Mouse (Mus musculus) layer of hippocampus, postnatal 14 days (tissue): ENCODE results near the gene Nsfl1c. TPM values are rescaled to one million over a fixed set of nuclear protein-coding genes. Genes with fewer than 3 reads are reported as not detected.
A peak's percentile ranks its signal among the peaks of the same experiment; 100 is the strongest.

ENCODE experiments used
- DNase-seq, 2 experiments: peaks; one replicate each; pipeline ENCODE4 v3.0.0; 2021 to 2022; ENCODE audit warnings: low spot score in 2 of 2, mixed read lengths in 1 of 2
- total RNA-seq, 2 experiments: library from RNA; stranded (reverse); gene quantifications; 2 replicates each; pipeline ENCODE4 v1.2.3; 2021

Nsfl1c gene
- total RNA-seq, 2 experiments from 2014 or later = 134 to 140 TPM

- DNase-seq = peak; percentile 96 to 97
These were observed 48.5 kb downstream of the Nsfl1c start, which contains the start of gene Fkbp1a for GRCm38 (mm10) chr2:151542323-151543062. Fkbp1a (plus strand) TSS chr2:151542483.

GRCm38 (mm10) chr2:151543063-151543895 is 49.3 kb downstream of the Nsfl1c start:
- DNase-seq = peak in 1 of 2 experiments; percentile 60

- peak in 1 of 2 experiments; percentile 63 for DNase-seq
These were observed 50.7 kb downstream of the Nsfl1c start for GRCm38 (mm10) chr2:151544673-151545072.

GRCm38 (mm10) chr2:151546571-151546970 is 52.6 kb downstream of the Nsfl1c start:
- DNase-seq = no peak

GRCm38 (mm10) chr2:151549615-151550121 is 55.7 kb downstream of the Nsfl1c start:
- no peak for DNase-seq

Other genes starting within 250 kb of the Nsfl1c start
- gene 4921509C19Rik, start 18.0 kb upstream of the Nsfl1c start, total RNA-seq = not detected
- gene Fkbp1a, start 48.3 kb downstream of the Nsfl1c start, total RNA-seq = 100 to 1,000 TPM; 804 to 810 TPM
- gene Sdcbp2, start 78.4 kb downstream of the Nsfl1c start, total RNA-seq = 1 to 10 TPM in 1 of 2 experiments, under 1 TPM in 1; 0.81 to 1.9 TPM
- gene Snph, start 138.4 kb downstream of the Nsfl1c start, total RNA-seq = 100 to 1,000 TPM; 303 to 326 TPM
- gene Rad21l, start 174.4 kb downstream of the Nsfl1c start, total RNA-seq = 1 to 10 TPM in 1 of 2 experiments, under 1 TPM in 1; 0.69 to 1.2 TPM
- 1 to 10 TPM; 4.5 to 6.3 TPM for gene Tmem74b, start 207.8 kb downstream of the Nsfl1c start, total RNA-seq